Mouse (Mus musculus): ENCODE measurements around the gene Foxb1. TPM values are rescaled to one million over a fixed set of nuclear protein-coding genes. Genes with fewer than 3 reads are reported as not detected.

The Foxb1 gene
- not detected for total RNA-seq (2023)

GRCm38 (mm10) chr9:69760371-69761301, at the start of gene Foxb1:
Foxb1 (minus strand) TSS chr9:69760940.

Other genes with a start within 250 kb of the Foxb1 start
- gene Bnip2, start 228.5 kb upstream of the Foxb1 start, total RNA-seq (2023) = 100 to 1,000 TPM in 1 of 2 experiments, 10 to 100 TPM in 1; 83.1 to 103 TPM

Measured in neutrophil, adult 83 days (primary cell).